Mouse (Mus musculus) kidney, embryonic 15.5 days (tissue): ENCODE data around the gene Zpbp2. TPM values are rescaled to one million over a fixed set of nuclear protein-coding genes. Genes with fewer than 3 reads are reported as not detected.

Experiments used
- ATAC-seq: fragments of 200-750 bp; cut with Nextera tagmentation; replicated peaks from 2 replicates; pipeline ENCODE4 v1.8.0; 2017; ENCODE audit warnings: moderate TSS enrichment; ENCODE audit not compliant: low FRiP score
- H3K27ac ChIP-seq: fragments of 300-500 bp; sonication (generic); 2 replicates; pipeline ENCODE4 v1.5.1; 2015; ENCODE audit warnings: mild to moderate bottlenecking, inconsistent platforms
- H3K27me3 ChIP-seq: fragments of 300-500 bp; sonication (generic); 2 replicates; pipeline ENCODE4 v1.6.1; 2015; ENCODE audit warnings: inconsistent platforms
- H3K36me3 ChIP-seq: fragments of 300-500 bp; sonication (generic); 2 replicates; pipeline ENCODE4 v1.6.1; 2015; ENCODE audit warnings: inconsistent platforms
- H3K4me1 ChIP-seq: fragments of 300-500 bp; sonication (generic); 2 replicates; pipeline ENCODE4 v1.6.1; 2015; ENCODE audit warnings: inconsistent platforms
- H3K4me2 ChIP-seq: fragments of 300-500 bp; sonication (generic); 2 replicates; pipeline ENCODE4 v1.6.1; 2015; ENCODE audit warnings: moderate library complexity, mild to moderate bottlenecking, inconsistent platforms
- H3K4me3 ChIP-seq: fragments of 300-500 bp; sonication (generic); replicated peaks from 2 replicates; pipeline ENCODE4 v1.5.1; 2015; ENCODE audit warnings: mild to moderate bottlenecking, inconsistent platforms
- H3K9ac ChIP-seq: fragments of 300-500 bp; sonication (generic); 2 replicates; pipeline ENCODE4 v1.6.1; 2015; ENCODE audit warnings: mild to moderate bottlenecking, inconsistent platforms
- H3K9me3 ChIP-seq: fragments of 300-500 bp; sonication (generic); replicated peaks from 2 replicates; pipeline ENCODE4 v1.6.1; 2016; ENCODE audit warnings: inconsistent platforms
- WGBS: fragments of 180-500 bp; shearing (Covaris S2); methylation state at CpG from one replicate; pipeline ENCODE4 v1.1.7; 2015; ENCODE audit warnings: mixed read lengths; 5-methylcytosine and 5-hydroxymethylcytosine counted together
- polyA plus RNA-seq: library from polyadenylated mRNA; unstranded; fragments of >200 nt; fragmentation: Nextera tagmentation; extraction: Ambion mirVana; gene quantifications from 2 replicates; pipeline ENCODE4 v1.2.1, GENCODE M21; 2015

Gene Zpbp2
- polyA plus RNA-seq, 1 experiment from 2014 or later: 0.12 TPM

- no peak for ATAC-seq
- H3K27ac ChIP-seq: no peak overlapping the region
- no peak overlapping the region for H3K9ac ChIP-seq
- H3K4me2 ChIP-seq: no peak overlapping the region
- peaks cover 62% of the 10 kb centered on the region for H3K27me3 ChIP-seq
- peaks cover 9% of the 10 kb centered on the region for H3K4me1 ChIP-seq
- no peak overlapping the region for H3K4me3 ChIP-seq
- H3K36me3 ChIP-seq: no peaks in the 10 kb centered on the region
- no peaks in the 10 kb centered on the region for H3K9me3 ChIP-seq
- WGBS: 96% methylated on average over 1 of the region's 1 CpGs
Measured at GRCm38 (mm10) chr11:98543414-98543813, 7.5 kb upstream of the Zpbp2 start.

DNA sequence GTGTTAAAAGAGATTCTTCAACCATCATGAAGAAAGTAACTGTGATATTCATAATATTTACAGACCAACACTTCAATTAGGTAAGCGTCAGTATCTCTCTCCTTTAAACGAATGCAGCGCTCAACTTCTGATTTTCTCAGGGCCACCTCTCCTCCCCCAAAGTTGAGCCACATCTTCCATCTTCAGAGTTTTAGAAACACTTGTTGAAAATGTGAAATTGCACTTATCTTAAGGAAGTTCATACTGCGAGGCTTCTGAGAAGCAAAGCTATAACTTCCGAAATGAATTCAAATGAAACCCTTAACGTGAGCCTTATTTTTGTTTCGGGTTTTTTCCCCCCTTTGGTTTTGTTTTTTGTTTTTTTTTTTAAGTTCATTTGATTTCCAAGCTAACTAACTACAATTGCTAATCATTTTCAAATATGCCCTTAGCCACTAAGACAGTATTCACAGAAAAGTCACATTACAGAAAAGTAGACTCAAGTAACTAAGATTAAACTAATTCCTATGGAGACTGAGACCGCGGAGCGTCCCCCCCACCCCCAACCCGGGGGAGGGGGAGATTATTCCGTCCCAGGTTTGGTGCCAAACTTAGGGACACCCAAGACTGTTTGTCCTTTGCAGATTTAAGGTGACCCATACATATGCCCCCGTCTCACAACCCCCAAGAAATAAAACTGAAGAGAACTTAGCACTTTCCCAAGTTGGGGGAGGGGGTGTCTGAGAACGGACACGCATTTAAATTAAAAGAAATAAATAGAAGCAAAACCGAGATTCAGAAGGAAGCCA lies 5.8 kb upstream of the Zpbp2 start:
- H3K4me1 ChIP-seq: peaks cover 9% of the 10 kb centered on the region
- WGBS: 2% methylated on average over 16 of the region's 16 CpGs
- ATAC-seq: no peak
- H3K9me3 ChIP-seq: no peaks in the 10 kb centered on the region
- H3K4me3 ChIP-seq: peak overlapping the region; percentile 54
- H3K36me3 ChIP-seq: no peaks in the 10 kb centered on the region
- H3K9ac ChIP-seq: no peak overlapping the region; the same call in 1 of the 2 replicates
- H3K27me3 ChIP-seq: peaks cover 78% of the 10 kb centered on the region
- peak overlapping the region; percentile 94 for H3K4me2 ChIP-seq
- no peak overlapping the region for H3K27ac ChIP-seq

DNA sequence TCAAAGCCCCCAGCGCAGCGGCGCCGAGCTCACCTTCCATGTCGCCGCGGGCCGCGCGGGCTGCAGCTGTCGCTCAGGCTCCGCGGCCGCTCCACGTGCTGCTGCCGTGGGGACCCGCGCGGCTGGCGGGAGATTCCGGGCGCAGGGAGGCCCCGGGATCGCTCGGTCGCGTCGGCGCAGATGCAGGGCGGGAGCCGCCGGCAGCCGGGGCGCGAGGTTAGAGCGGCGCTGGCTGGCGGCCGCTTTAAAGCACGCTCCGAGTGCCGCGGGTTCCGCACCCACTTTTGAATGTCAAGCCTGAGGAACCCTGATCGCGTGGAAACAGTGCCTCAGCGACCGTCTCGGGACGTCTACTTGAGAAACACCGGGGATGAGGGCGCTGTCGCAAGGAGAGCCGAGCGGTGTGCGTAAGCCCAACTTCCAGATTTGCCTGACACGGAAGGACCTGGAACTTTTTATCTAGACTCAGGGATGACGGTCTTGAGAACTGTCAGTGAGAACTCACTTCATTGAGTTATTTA lies 5.1 kb upstream of the Zpbp2 start, which contains the start of gene Ikzf3:
TSS of gene Ikzf3 (minus strand) at position 321 of the 521 bp plus-strand sequence.
- peaks cover 13% of the 10 kb centered on the region for H3K4me1 ChIP-seq
- WGBS: 1% methylated on average over 58 of the region's 58 CpGs
- no peaks in the 10 kb centered on the region for H3K9me3 ChIP-seq
- peaks cover 84% of the 10 kb centered on the region for H3K27me3 ChIP-seq
- H3K27ac ChIP-seq: no peak within 1 kb of the TSS
- no peak for ATAC-seq
- H3K4me2 ChIP-seq: peak within 1 kb of the TSS; percentile 94
- no peaks in the 10 kb centered on the region for H3K36me3 ChIP-seq
- no peak within 1 kb of the TSS; the same call in 1 of the 2 replicates for H3K9ac ChIP-seq
- peak within 1 kb of the TSS; percentile 54 for H3K4me3 ChIP-seq

DNA sequence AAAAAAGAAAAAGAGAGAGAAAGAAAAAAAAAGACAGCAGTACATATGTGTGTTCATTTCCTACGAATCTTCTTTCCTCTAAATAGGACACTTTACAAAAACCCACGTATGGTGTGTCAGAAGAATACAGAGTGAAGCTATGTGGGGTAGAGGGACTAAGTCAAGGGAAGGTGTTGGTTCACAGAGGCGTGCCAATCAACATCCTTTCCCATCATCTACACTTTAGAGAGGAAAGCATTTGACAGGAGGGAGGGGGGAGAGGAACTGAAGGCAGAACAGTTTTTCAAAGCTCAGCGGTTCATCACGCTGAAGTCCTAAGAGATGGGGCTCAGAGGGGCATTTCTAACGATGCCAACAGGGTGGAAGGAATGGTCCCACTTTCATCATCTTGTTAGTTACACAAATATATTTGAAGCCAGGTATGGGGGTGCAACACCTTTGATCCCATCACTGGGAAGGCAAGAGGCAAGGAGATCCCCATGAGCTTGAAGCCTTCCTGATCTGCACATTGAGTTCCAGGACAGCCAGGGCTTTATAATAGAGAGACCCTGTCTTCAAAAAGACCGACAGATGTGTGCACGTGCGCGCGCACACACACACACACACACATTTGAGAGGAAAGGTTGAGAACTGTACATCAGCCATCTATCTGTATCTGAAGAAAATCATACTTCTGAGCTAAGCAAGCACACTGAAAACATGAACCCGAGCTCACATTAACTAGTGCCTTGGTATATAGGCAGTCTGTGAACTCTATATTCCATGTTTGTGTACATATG lies 4.2 kb upstream of the Zpbp2 start:
- H3K4me2 ChIP-seq: no peak overlapping the region
- no peaks in the 10 kb centered on the region for H3K36me3 ChIP-seq
- no peaks in the 10 kb centered on the region for H3K9me3 ChIP-seq
- H3K27ac ChIP-seq: no peak overlapping the region
- no peak overlapping the region for H3K9ac ChIP-seq
- H3K4me3 ChIP-seq: no peak overlapping the region
- peaks cover 18% of the 10 kb centered on the region for H3K4me1 ChIP-seq
- peaks cover 81% of the 10 kb centered on the region for H3K27me3 ChIP-seq
- 42% methylated on average over 12 of the region's 12 CpGs for WGBS
- no peak for ATAC-seq

GRCm38 (mm10) chr11:98547308-98547693 lies 3.6 kb upstream of the Zpbp2 start:
- no peaks in the 10 kb centered on the region for H3K9me3 ChIP-seq
- ATAC-seq: no peak
- no peak overlapping the region for H3K27ac ChIP-seq
- H3K36me3 ChIP-seq: no peaks in the 10 kb centered on the region
- H3K4me3 ChIP-seq: no peak overlapping the region
- 61% methylated on average over 3 of the region's 3 CpGs for WGBS
- H3K4me1 ChIP-seq: peaks cover 20% of the 10 kb centered on the region
- no peak overlapping the region for H3K4me2 ChIP-seq
- H3K9ac ChIP-seq: no peak overlapping the region
- H3K27me3 ChIP-seq: peaks cover 76% of the 10 kb centered on the region

DNA sequence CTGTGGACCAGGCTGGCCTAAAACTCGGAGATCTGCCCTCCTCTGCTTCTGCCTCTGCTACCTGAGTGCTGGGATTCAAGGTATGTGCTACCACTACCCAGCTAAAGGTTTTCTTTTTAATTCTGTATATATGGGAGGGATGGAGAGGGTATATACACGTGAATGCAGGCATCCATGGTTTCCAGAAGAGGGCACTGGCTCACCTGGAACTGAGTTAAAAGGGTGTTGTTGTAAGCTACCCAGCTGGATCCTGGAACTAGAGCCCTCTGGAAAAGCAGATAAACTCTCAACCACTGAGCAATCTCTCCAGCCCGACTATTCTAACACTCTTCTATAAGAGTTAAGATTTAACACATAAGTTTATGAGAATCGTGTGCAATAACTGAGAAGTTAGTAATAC lies 1.5 kb upstream of the Zpbp2 start:
- no peak for ATAC-seq
- H3K4me2 ChIP-seq: no peak overlapping the region
- WGBS: 70% methylated on average over 4 of the region's 4 CpGs
- no peaks in the 10 kb centered on the region for H3K9me3 ChIP-seq
- H3K27me3 ChIP-seq: peaks cover 60% of the 10 kb centered on the region
- no peak overlapping the region for H3K4me3 ChIP-seq
- H3K9ac ChIP-seq: no peak overlapping the region
- H3K36me3 ChIP-seq: no peaks in the 10 kb centered on the region
- H3K4me1 ChIP-seq: peaks cover 20% of the 10 kb centered on the region
- H3K27ac ChIP-seq: no peak overlapping the region

GRCm38 (mm10) chr11:98550311-98550974 lies 454 bp upstream of the Zpbp2 start:
- ATAC-seq: no peak
- peaks cover 17% of the 10 kb centered on the region for H3K4me1 ChIP-seq
- WGBS: 16% methylated on average over 20 of the region's 20 CpGs
- peak overlapping the region; percentile 94 for H3K4me3 ChIP-seq
- no peaks in the 10 kb centered on the region for H3K9me3 ChIP-seq
- H3K27ac ChIP-seq: no peak overlapping the region
- H3K27me3 ChIP-seq: peaks cover 52% of the 10 kb centered on the region
- H3K4me2 ChIP-seq: peak overlapping the region; percentile 90
- no peaks in the 10 kb centered on the region for H3K36me3 ChIP-seq
- H3K9ac ChIP-seq: peak overlapping the region; percentile 63

DNA sequence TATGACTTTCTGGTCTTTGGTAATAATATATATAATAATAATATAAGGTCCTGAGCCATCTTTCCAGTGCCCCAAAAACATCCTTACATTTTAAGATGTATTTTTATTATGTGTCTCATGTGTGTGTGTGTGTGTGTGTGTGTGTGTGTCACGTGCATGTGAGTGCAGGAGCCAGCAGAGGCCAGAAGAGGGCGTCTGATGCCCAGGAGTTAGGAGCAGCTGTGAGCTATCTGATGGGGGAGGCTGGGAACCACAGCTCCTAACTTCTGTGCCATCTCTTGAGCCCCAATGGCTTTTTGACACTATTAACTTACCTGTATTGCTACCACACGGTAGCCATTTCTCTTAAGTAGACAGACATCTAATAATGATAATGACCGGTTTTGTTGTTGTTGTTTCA lies 3.1 kb downstream of the Zpbp2 start:
- no peaks in the 10 kb centered on the region for H3K9me3 ChIP-seq
- no peak for ATAC-seq
- WGBS: 87% methylated on average over 4 of the region's 4 CpGs
- H3K36me3 ChIP-seq: no peaks in the 10 kb centered on the region
- no peak overlapping the region for H3K4me2 ChIP-seq
- H3K9ac ChIP-seq: no peak overlapping the region
- no peak overlapping the region for H3K4me3 ChIP-seq
- no peak overlapping the region for H3K27ac ChIP-seq
- peaks cover 23% of the 10 kb centered on the region for H3K27me3 ChIP-seq
- peaks cover 11% of the 10 kb centered on the region for H3K4me1 ChIP-seq

GRCm38 (mm10) chr11:98555124-98555700 lies 4.3 kb downstream of the Zpbp2 start:
- peaks cover 11% of the 10 kb centered on the region for H3K4me1 ChIP-seq
- no peak for ATAC-seq
- H3K27me3 ChIP-seq: peaks cover 11% of the 10 kb centered on the region
- H3K4me2 ChIP-seq: no peak overlapping the region
- no peaks in the 10 kb centered on the region for H3K9me3 ChIP-seq
- no peak overlapping the region for H3K9ac ChIP-seq
- no peaks in the 10 kb centered on the region for H3K36me3 ChIP-seq
- whole genome bisulfite sequencing: 70% methylated on average over 12 of the region's 12 CpGs
- no peak overlapping the region for H3K4me3 ChIP-seq
- no peak overlapping the region for H3K27ac ChIP-seq

GRCm38 (mm10) chr11:98560942-98561341 lies 10.0 kb downstream of the Zpbp2 start:
- no peaks in the 10 kb centered on the region for H3K9me3 ChIP-seq
- no peak overlapping the region for H3K4me3 ChIP-seq
- H3K9ac ChIP-seq: no peak overlapping the region
- no peaks in the 10 kb centered on the region for H3K36me3 ChIP-seq
- H3K27ac ChIP-seq: no peak overlapping the region
- H3K4me1 ChIP-seq: no peaks in the 10 kb centered on the region
- WGBS: 33% methylated on average over 7 of the region's 7 CpGs
- H3K27me3 ChIP-seq: peaks cover 6% of the 10 kb centered on the region; the same call in 1 of the 2 replicates
- no peak for ATAC-seq
- no peak overlapping the region for H3K4me2 ChIP-seq

GRCm38 (mm10) chr11:98563025-98563424 lies 12.1 kb downstream of the Zpbp2 start:
- Histone ChIP-seq H3K36me3 (no peaks in the 10 kb centered on the region), H3K4me3 (no peak overlapping the region), H3K4me2 (no peak overlapping the region), H3K4me1 (no peaks in the 10 kb centered on the region), H3K9ac (no peak overlapping the region), H3K27me3 (peaks cover 5% of the 10 kb centered on the region; the same call in 1 of the 2 replicates), H3K27ac (no peak overlapping the region), H3K9me3 (no peaks in the 10 kb centered on the region)
- 87% methylated on average over 3 of the region's 3 CpGs for whole genome bisulfite sequencing
- ATAC-seq: no peak
